Mouse (Mus musculus): ENCODE data around the gene S100a1. TPM values are rescaled to one million over a fixed set of nuclear protein-coding genes. Genes with fewer than 3 reads are reported as not detected.
A peak's percentile ranks its signal among the peaks of the same experiment; 100 is the strongest.

S100a1 gene
- polyA plus RNA-seq, 1 experiment from 2014 or later = 142 TPM

- H3K9me3 ChIP-seq (ENCODE audit: control insufficient read depth, low read length) = no peaks in the 10 kb centered on the region
- ATAC-seq = 0 out of 2 replicates have a peak, but pooled peaks have one; percentile 13
- peaks cover 13% of the 10 kb centered on the region; the same call in 1 of the 2 replicates for H3K4me1 ChIP-seq (ENCODE audit: control insufficient read depth, insufficient read depth, low read length)
- 31% methylated on average over 7 of the region's 7 CpGs for WGBS
- H3K9ac ChIP-seq (ENCODE audit: low read depth, low read length) = no peak overlapping the region; the same call in 1 of the 2 replicates
- no peaks in the 10 kb centered on the region for H3K36me3 ChIP-seq (ENCODE audit: control insufficient read depth, insufficient read depth, low read length)
- H3K27me3 ChIP-seq (replicated peaks; ENCODE audit: control insufficient read depth, insufficient read depth, low read length) = peaks cover 35% of the 10 kb centered on the region
- H3K4me2 ChIP-seq (ENCODE audit: low read depth, low read length) = no peak overlapping the region
- no peak overlapping the region for H3K4me3 ChIP-seq (ENCODE audit: low read length)
- H3K27ac ChIP-seq (ENCODE audit: low read length) = no peak overlapping the region
Observed at GRCm38 (mm10) chr3:90462579-90462978, 51.6 kb downstream of the S100a1 start.

GRCm38 (mm10) chr3:90461935-90462334 lies 52.3 kb downstream of the S100a1 start:
- Histone ChIP-seq H3K27ac (ENCODE audit: low read length) (no peak overlapping the region), H3K9me3 (ENCODE audit: control insufficient read depth, low read length) (no peaks in the 10 kb centered on the region), H3K27me3 (replicated peaks; ENCODE audit: control insufficient read depth, insufficient read depth, low read length) (peaks cover 35% of the 10 kb centered on the region), H3K4me3 (ENCODE audit: low read length) (no peak overlapping the region), H3K9ac (ENCODE audit: low read depth, low read length) (no peak overlapping the region), H3K36me3 (ENCODE audit: control insufficient read depth, insufficient read depth, low read length) (no peaks in the 10 kb centered on the region), H3K4me1 (ENCODE audit: control insufficient read depth, insufficient read depth, low read length) (peaks cover 13% of the 10 kb centered on the region; the same call in 1 of the 2 replicates), H3K4me2 (ENCODE audit: low read depth, low read length) (no peak overlapping the region)
- 83% methylated on average over 3 of the region's 3 CpGs for WGBS
- no peak for ATAC-seq

Other genes starting within 250 kb of the S100a1 start
- 2.3 and 2.4 TPM in 2 replicates for gene Dennd4b, start 249.2 kb downstream of the S100a1 start, polyA plus RNA-seq (2015; fragmentation: Nextera tagmentation; extraction: Ambion mirVana)
- gene Gatad2b, start 221.2 kb downstream of the S100a1 start, polyA plus RNA-seq (2015; fragmentation: Nextera tagmentation; extraction: Ambion mirVana) = 6.4 and 8.9 TPM in 2 replicates
- gene Slc27a3, start 124.5 kb downstream of the S100a1 start, polyA plus RNA-seq (2015; fragmentation: Nextera tagmentation; extraction: Ambion mirVana) = 8.4 and 8.6 TPM in 2 replicates
- gene Ints3, start 80.8 kb downstream of the S100a1 start, polyA plus RNA-seq (2015; fragmentation: Nextera tagmentation; extraction: Ambion mirVana) = 20.2 and 22.1 TPM in 2 replicates
- 5.6 and 6.6 TPM in 2 replicates for gene Npr1, start 48.5 kb downstream of the S100a1 start, polyA plus RNA-seq (2015; fragmentation: Nextera tagmentation; extraction: Ambion mirVana)
- 125 and 140 TPM in 2 replicates for gene Ilf2, start 38.3 kb downstream of the S100a1 start, polyA plus RNA-seq (2015; fragmentation: Nextera tagmentation; extraction: Ambion mirVana)
- gene Snapin, start 23.4 kb downstream of the S100a1 start, polyA plus RNA-seq (2015; fragmentation: Nextera tagmentation; extraction: Ambion mirVana) = 74.7 and 79.4 TPM in 2 replicates
- gene Chtop, start 4.9 kb downstream of the S100a1 start, polyA plus RNA-seq (2015; fragmentation: Nextera tagmentation; extraction: Ambion mirVana) = 90.4 and 99.8 TPM in 2 replicates
- 38.5 and 40.8 TPM in 2 replicates for gene S100a13, start within 50 bp of the S100a1 start, polyA plus RNA-seq (2015; fragmentation: Nextera tagmentation; extraction: Ambion mirVana)
- gene S100a14, start 12.5 kb upstream of the S100a1 start, polyA plus RNA-seq (2015; fragmentation: Nextera tagmentation; extraction: Ambion mirVana) = 7.1 and 10.7 TPM in 2 replicates
- gene S100a16, start 22.9 kb upstream of the S100a1 start, polyA plus RNA-seq (2015; fragmentation: Nextera tagmentation; extraction: Ambion mirVana) = 99.1 and 113 TPM in 2 replicates
- gene S100a3, start 46.2 kb upstream of the S100a1 start, polyA plus RNA-seq (2015; fragmentation: Nextera tagmentation; extraction: Ambion mirVana) = 0.23 and 0.29 TPM in 2 replicates
- gene S100a2, start 75.9 kb upstream of the S100a1 start, polyA plus RNA-seq (2015; fragmentation: Nextera tagmentation; extraction: Ambion mirVana) = not detected in 2 replicates
- gene Gm42674, start 87.5 kb upstream of the S100a1 start, polyA plus RNA-seq (2015; fragmentation: Nextera tagmentation; extraction: Ambion mirVana) = not detected in 2 replicates
- 3.6 and 4.0 TPM in 2 replicates for gene S100a4, start 89.4 kb upstream of the S100a1 start, polyA plus RNA-seq (2015; fragmentation: Nextera tagmentation; extraction: Ambion mirVana)
- 13.2 and 16.0 TPM in 2 replicates for gene S100a5, start 94.1 kb upstream of the S100a1 start, polyA plus RNA-seq (2015; fragmentation: Nextera tagmentation; extraction: Ambion mirVana)
- 376 and 422 TPM in 2 replicates for gene S100a6, start 98.5 kb upstream of the S100a1 start, polyA plus RNA-seq (2015; fragmentation: Nextera tagmentation; extraction: Ambion mirVana)
- gene S100a7a, start 139.6 kb upstream of the S100a1 start, polyA plus RNA-seq (2015; fragmentation: Nextera tagmentation; extraction: Ambion mirVana) = 0.17 and 0.42 TPM in 2 replicates
- 14.9 and 30.6 TPM in 2 replicates for gene S100a8, start 154.6 kb upstream of the S100a1 start, polyA plus RNA-seq (2015; fragmentation: Nextera tagmentation; extraction: Ambion mirVana)
- gene S100a9, start 181.3 kb upstream of the S100a1 start, polyA plus RNA-seq (2015; fragmentation: Nextera tagmentation; extraction: Ambion mirVana) = 10.1 and 27.1 TPM in 2 replicates
- not detected in 2 replicates for gene Pglyrp4, start 212.5 kb upstream of the S100a1 start, polyA plus RNA-seq (2015; fragmentation: Nextera tagmentation; extraction: Ambion mirVana)